Mouse (Mus musculus): Measurements from ENCODE around the gene Tubb4b.

The Tubb4b gene

DNA sequence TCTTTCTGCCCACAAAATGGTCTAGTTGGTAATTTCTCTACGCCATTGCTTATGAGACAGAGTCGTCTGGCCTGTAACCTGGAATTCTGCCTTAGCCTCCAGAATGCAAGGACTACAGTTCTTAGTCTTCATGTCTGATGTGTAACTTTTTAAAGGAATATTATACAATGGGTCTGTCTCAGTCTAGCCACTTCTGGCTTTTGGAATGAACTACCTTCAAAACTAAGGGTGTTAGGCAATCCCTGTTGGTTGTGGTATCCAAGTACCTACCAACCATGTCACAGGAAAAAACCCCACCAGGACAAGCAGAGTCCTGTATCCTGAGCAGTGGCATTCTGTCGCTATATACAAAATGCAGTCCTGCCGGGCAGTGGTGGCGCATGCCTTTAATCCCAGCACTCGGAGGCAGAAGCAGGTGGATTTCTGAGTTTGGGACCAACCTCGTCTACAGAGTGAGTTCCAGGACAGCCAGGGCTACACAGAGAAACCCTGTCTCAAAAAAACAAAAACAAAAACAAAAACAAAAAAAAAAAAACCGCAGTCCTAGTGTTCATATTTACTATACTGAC, 1.4 kb upstream of the Tubb4b start:
- DNase-seq (ENCODE audit: low read depth, low spot score) = peak; percentile 20

GRCm38 (mm10) chr2:25224766-25225752, 557 bp upstream of the Tubb4b start:
- DNase-seq (ENCODE audit: low read depth, low spot score) = peak; percentile 99

DNA sequence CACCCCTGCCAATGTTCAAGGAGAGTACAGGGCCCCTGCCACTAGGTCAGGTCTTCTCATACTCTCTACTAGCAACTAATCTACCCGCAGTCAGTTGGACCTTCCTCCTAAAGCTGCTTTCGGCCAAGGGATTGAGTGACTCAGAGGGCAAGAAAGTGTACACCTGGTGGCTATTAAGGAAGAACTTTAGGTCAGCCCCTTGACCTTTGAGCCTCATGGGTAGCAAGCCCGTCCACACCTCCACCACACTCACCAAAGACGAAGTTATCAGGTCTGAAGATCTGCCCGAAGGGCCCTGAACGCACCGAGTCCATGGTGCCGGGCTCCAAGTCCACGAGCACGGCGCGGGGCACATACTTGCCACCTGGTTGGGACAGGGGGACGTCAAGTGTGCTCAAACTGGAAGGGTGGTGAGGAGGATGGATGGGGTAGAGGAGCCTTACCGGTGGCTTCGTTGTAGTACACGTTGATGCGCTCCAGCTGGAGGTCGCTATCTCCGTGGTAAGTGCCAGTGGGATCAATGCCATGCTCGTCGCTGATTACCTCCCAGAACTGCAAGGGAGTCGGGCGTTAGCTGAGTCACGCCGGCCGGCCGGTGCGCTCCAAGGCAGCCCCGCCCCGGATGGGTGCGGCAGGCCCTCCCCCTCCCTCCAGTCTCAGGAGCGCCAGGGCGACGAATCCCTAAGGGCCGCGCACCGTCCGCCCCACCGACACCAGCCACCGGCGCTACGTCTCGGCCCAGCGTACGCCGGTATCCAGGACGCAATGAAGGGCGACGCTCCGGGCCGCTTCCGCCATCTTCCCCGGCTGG, 616 bp downstream of the Tubb4b start:
- DNase-seq (ENCODE audit: low read depth, low spot score) = peak; percentile 81

- no peak for DNase-seq (ENCODE audit: low read depth, low spot score)
Measured at GRCm38 (mm10) chr2:25221331-25221772, 3.1 kb downstream of the Tubb4b start.

GRCm38 (mm10) chr2:25218445-25218844, 6.1 kb downstream of the Tubb4b start, which contains the start of gene Fam166a:
Gene Fam166a (plus strand): TSS chr2:25218745.
- DNase-seq (ENCODE audit: low read depth, low spot score) = no peak

DNA sequence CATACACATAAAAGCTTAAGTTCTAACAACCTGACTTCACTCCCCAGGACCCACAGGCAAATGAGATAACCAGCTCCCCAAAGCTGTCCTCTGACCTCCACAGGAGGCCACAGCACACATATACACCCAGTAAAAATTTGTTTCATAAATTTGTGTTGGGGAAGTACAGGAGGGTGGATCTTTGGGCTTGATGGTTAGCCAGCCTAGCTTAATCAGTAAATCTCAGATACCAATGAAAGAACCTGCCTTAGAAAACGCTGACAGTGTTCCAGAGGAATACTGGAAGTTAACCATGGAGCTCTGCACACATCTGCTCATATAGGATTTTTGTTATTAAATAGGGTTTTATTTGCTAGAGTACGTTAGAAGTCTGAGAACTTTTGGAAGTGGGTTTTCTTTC, 6.8 kb downstream of the Tubb4b start:
- DNase-seq (ENCODE audit: low read depth, low spot score) = no peak

- DNase-seq (ENCODE audit: low read depth, low spot score) = no peak
Measured at GRCm38 (mm10) chr2:25214444-25214843, 10.1 kb downstream of the Tubb4b start, which contains the start of gene Stpg3. Gene Stpg3 (minus strand): TSS chr2:25214637.

- no peak for DNase-seq (ENCODE audit: low read depth, low spot score)
Measured at GRCm38 (mm10) chr2:25213266-25213865, 11.1 kb downstream of the Tubb4b start.

DNA sequence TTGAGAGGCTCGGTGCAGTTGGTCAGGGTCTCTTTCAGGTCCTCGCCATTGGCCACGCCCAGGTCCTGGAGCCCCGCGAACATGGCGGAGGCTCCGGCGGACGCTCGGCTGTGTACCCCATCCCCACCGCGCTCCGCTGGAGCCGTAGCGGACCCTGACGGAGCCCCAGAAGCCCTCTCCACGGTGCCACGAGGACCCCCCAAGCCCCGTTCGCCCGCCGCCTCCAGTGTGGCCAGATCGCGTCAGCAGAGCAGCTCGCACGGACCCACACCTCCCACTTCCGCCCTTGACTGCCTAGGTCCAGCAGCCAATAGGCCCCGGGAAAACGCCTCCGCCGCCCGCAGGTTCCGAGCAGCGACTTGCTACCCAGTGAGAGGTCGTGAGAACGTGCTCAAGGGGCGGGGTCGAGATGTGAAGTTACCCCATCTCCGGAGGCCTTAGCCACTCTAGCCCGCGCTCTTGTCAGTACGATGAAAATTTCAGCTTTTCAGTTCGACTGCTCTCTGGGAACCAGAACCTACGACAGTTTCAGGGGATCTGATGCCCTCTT, 13.3 kb downstream of the Tubb4b start, which contains the start of gene Nelfb:
TSS of gene Nelfb (minus strand) at position 369 of the 550 bp plus-strand sequence.
- DNase-seq (ENCODE audit: low read depth, low spot score) = peak; percentile 95

GRCm38 (mm10) chr2:25210686-25211085, 13.8 kb downstream of the Tubb4b start:
- no peak for DNase-seq (ENCODE audit: low read depth, low spot score)

GRCm38 (mm10) chr2:25207593-25207992, 16.9 kb downstream of the Tubb4b start:
- DNase-seq (ENCODE audit: low read depth, low spot score) = no peak

GRCm38 (mm10) chr2:25203631-25204214, 20.8 kb downstream of the Tubb4b start:
- DNase-seq (ENCODE audit: low read depth, low spot score) = no peak

- DNase-seq (ENCODE audit: low read depth, low spot score) = no peak
Measured at GRCm38 (mm10) chr2:25200631-25201030, 23.9 kb downstream of the Tubb4b start.

GRCm38 (mm10) chr2:25197946-25198345, 26.6 kb downstream of the Tubb4b start:
- DNase-seq (ENCODE audit: low read depth, low spot score) = no peak

GRCm38 (mm10) chr2:25197191-25197590, 27.3 kb downstream of the Tubb4b start:
- DNase-seq (ENCODE audit: low read depth, low spot score) = peak; percentile 48

DNA sequence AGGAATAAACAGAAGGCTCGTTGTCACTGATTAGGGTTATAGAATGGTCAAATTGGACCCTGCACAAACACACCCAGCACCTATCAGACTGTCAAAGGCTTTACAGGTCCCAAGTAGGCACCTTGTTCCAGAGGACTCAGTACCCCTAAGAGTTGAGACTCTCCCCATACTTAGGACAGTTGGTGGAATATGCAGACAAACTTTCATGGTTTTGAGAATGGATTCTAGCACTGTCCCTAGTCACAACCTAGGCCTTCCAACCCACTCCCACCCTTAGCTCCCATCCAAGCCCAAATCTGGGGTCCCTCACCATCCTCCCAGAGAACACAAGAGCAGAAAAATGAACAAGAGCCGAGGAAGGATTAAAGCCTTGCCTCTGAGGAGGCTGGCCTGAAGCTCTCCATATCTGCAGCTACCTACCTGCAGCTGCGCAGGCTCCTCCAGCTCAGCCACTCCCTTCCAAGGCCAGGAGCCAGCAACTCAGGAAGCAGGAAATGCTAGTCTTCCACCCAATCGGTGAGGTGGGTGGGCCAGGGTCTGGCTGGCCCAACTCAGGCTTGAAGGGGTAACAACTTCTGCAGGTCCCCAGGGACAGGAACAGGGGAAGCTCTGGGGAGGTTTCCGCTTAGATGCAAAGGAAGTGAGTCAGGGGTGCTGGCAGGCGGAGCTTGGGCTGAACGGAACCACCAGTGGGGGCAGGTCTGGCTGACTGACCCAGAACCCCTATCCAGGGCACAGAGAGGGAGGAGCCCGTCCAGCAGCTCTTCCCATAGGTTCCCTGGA, 28.1 kb downstream of the Tubb4b start, which contains the start of gene Tor4a:
TSS of gene Tor4a (minus strand) at position 715 of the 783 bp plus-strand sequence.
- peak; percentile 87 for DNase-seq (ENCODE audit: low read depth, low spot score)

DNA sequence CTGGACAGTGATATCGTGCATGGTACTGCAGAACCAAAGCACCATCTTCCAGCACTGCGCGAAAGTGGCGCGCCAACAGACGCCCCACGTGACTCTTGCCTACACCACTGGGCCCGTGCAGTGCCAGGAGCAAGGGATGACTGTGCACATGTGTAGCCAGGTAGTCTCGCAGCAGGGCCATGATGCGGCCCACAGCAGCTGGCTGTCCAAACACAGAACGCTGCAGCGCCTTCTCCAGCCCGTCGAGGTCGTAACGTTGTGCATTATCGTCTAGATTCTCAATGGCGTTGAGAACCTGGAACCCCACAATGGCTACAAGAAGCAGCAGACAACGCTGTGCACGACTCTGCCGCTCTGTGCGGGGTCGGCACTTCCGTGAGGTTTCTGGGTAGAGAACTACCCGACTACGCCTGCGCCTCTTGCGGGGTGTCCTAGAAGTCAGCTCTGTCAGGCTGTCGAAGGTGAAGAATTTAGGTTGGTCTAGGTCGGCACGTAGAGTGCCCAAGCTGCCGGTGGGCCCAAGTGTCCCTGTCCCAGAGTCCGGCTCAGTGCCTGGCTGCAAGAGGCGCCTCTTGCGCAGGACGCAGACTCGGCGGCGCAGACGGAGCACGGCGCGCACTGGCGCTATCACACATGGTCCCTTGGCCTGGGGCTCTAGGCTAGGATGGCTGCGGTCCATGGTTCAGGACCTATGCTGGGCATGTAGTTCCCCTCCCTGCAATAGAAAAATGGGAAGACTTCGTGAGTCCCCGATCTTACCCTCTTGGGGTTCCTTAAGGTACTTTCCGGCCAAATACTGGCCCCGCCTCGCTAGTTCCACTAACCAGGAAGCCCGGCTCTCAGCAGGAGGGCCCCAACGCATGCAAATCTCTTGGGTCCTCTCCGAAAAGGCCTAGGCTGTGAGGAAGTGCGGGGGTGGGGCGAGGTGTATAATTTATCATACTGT, 29.0 kb downstream of the Tubb4b start:
- no peak for DNase-seq (ENCODE audit: low read depth, low spot score)

DNA sequence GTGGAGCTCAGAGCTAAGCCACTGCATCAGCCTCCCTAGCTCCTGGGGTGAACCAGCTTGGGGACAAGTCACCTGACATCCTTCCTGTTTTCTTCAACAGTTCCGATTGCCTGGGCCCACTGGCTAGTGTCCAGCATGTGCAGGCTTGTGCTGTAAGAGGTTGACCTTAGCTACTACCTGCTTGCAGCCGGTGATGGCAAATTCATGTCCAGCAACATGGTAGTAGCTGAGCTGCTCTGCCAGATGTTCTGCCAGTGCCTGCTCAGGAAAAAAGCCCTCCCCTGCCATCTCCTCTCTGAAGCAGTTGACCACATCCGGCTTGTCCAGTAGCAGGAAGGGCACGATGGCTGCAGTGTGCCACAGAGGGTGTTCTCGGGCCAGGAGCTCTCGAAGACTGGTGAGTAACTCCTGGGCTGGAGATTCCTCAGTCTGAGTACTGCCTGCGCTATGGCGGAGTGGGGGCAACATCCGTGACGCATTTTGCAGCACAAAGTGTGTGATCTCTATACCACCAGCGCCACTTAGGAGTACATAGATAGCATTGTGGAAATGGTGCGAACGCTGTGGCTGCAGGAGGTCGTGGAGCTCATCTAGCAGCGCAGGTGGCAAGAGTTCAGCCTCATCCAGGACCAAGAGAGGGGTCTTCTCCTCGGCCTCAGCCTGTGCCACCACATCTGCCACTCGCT, 29.9 kb downstream of the Tubb4b start:
- DNase-seq (ENCODE audit: low read depth, low spot score) = no peak

Data from 3T3-L1 (cell line).